Mouse (Mus musculus): Measurements from ENCODE around the gene Actr10.

DNA sequence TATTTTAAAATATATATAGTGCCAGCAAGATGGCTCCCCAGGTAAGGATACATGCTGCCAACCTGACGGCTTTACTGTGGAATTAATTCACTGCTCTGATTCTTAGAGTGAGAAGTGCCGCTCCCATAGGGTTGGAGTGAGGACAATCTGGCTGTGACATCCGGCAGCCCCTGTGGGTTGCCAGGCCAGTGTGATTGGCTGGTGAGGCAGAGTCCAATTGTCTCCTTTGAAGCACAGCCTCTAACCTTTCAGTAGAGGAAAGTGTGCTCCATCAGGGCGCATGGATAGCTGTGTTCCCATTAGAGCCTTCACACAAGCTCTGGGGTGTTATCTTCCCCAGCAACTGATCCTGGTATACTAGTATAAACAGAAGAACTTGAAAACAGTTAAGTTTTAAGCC, 21.0 kb downstream of the Actr10 start:
- no peak for TF ChIP-seq CTCF (IDR thresholded peaks at IDR 0.05; ENCODE audit: low read depth)
- no peak for TF ChIP-seq EP300 (IDR thresholded peaks at IDR 0.05; ENCODE audit: low read depth)
